Mouse (Mus musculus) brain, embryonic 14.5 days (tissue): ENCODE measurements around the gene Osbp2.

Source experiments
- CTCF ChIP-seq: fragments of 200-500 bp; IDR thresholded peaks from 2 replicates; pipeline ENCODE4 v1.5.1; 2012; ENCODE audit warnings: inconsistent platforms, mild to moderate bottlenecking, moderate library complexity, borderline replicate concordance; ENCODE audit not compliant: insufficient read depth, insufficient read length; ENCODE audit errors: extremely low read depth
- POLR2A ChIP-seq: fragments of 200-500 bp; IDR thresholded peaks from 2 replicates; pipeline ENCODE4 v1.6.1; 2012; ENCODE audit warnings: mild to moderate bottlenecking, inconsistent platforms, borderline replicate concordance; ENCODE audit not compliant: poor library complexity, insufficient read depth, insufficient read length, severe bottlenecking; ENCODE audit errors: extremely low read depth

- no peak for TF ChIP-seq CTCF
- TF ChIP-seq POLR2A: no peak
Measured at GRCm38 (mm10) chr11:3676423-3676822, 187.3 kb downstream of the Osbp2 start.
